Mouse (Mus musculus) cerebellum, postnatal 36 days (tissue): ENCODE data around the gene Zfp385c.

Experiments used
- DNase-seq, 2 experiments: peaks; one replicate each; pipeline ENCODE4 v3.0.0; 2021 to 2022; ENCODE audit warnings: mixed read lengths in 2 of 2

Zfp385c gene

DNA sequence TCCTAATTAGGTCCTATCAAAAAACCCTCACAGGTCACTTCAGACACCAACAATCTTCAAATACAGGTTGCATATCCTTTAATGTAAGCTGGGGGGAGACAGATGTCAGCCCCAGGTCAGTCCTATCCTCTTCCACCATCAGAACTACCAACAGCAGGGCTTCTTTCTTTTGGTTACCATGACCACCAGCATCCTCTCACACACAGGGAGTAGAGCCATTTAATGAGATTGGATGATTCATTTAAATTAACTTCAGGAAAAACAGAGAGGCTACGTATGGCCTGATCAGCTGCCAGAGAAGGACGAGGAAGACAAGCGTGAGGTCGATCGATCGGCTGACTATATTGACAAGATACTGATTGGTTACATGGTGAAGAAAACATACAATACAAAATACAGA is 22.7 kb upstream of the Zfp385c start:
- no peak for DNase-seq

DNA sequence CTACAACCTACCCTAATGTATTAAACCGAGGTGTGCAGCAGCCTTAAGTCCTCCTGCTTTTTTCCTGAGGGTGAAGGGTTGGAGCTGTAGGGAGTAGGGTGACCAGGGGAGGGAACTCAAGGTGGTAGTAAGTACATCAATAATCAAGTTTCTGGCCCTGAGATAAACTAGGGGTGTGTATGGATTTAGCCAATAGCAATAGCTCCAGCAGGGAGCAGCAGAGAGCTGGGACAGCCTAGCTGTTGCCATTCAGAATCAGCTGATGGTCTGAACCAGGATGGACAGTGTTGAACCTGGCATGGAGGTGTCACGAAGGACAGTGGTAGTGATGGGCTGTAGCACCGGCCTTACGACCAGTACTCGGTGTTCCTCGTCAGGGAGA is 22.3 kb upstream of the Zfp385c start:
- peak; percentile 82 to 86 for DNase-seq

DNA sequence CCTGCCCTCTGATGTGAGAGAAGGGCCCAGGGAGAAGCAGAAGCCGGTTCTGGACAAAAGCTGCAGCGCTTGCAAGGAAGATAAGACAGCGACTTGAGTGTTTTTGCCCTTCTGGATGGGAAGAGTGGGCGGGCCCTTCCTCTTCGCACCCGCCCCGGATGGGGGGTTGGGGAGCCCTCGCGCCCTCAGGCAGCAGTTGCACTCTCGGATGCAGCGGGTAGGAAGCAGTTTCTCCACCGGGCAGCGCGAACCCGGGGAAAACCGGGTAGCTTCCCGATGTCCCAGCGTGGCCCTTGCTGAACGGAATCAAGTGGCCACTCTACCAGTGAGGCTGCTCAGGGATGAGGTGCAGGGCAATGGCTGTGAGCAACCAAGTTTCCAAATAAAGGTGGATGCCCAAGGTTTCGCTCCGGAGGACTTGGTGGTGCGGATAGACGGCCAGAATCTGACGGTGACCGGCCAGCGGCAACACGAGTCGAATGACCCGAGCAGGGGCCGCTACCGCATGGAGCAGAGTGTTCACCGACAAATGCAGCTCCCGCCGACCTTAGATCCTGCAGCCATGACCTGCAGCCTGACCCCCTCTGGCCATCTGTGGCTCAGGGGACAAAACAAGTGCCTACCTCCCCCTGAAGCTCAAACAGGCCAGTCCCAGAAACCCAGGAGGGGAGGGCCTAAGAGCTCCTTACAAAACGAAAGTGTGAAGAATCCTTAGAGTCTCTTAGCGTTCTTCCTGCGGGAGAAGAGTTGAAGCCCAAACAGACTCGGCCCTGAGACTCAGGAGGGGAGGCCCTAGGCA is 21.7 kb upstream of the Zfp385c start, which contains the start of gene Hspb9:
Hspb9 (plus strand) TSS at position 116 of the 799 bp plus-strand sequence.
- no peak for DNase-seq

DNA sequence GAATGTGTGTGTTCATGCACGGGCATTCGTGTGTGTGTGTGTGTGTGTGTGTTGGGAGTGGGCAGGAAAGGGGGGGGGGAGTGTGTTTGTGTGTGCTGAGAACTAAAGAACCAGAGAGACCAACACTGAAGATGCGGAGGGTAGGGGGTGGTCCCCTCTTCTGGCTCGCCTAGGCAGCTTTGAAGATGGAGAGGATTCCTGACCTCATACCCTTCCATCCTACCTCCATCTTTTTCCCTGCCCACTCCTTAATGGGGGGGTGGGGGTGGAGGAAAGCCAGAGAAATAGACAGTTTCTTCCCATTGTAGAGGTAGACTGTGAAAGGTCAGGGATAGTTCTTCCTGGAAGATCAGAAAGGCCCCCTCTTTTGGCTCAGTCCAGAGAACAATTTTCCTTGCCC is 20.9 kb upstream of the Zfp385c start:
- DNase-seq: no peak

DNA sequence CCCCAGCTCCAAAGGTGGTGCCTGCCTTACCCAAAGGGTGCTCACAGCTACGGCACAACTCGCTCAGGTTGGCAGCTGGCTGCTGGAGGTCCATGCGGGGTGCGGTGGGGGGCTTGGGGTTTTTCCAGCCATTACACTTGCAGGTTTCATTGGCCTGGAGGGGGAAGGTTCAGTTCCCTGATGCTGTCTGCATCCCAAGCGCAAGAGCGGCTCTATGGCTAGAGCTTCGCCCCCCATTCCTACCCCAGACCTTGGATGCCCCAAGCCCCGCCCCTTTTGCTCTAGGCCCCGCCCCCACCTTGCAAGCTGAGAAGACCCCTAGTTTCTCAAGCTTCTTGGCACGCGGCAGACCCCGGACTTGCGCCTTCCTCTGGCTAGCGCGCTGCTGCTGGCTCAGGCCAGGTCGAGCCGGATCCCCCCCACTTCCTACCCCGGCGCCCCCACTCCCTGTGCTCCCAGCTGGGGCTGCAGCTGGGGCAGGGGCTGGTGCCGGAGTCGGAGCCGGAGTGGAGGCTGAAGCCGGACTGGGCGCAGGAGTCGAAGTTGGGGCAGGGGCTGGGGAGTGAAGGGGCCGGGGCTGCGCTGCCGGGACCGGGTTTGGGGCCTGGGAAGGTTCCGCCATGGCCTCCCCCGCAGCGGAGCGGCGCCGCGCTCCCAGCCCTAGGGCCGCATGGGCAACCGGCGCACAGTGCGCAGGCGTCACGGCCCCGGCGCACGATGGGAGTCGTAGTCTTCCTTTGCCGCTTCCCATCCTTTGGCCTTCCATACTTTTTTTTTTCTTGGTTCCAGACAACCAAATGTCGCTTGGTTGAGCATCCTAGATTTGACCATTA is 19.7 kb upstream of the Zfp385c start, which contains the start of gene Kat2a:
Kat2a (minus strand) TSS at position 683 of the 833 bp plus-strand sequence.
- peak; percentile 86 to 89 for DNase-seq

DNA sequence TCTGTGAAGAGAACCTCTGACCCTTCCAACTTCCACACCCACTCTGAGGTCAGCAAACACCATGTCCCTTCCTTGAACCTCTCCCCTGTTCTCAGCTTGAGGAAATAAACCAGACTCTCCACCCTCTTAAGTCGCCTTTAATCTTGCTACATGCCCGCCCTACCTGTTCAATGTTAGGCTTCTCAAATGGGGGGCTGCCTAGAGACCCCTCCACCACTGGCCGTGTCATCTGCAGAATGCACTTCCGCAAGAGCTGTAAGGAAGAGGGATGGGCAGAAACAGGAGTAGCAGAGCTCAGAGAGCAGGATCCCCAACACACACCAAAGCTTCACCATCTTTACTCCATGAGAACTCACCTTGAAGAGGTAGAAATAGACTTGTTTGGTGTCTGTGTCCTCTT is 18.7 kb upstream of the Zfp385c start:
- DNase-seq: no peak

DNA sequence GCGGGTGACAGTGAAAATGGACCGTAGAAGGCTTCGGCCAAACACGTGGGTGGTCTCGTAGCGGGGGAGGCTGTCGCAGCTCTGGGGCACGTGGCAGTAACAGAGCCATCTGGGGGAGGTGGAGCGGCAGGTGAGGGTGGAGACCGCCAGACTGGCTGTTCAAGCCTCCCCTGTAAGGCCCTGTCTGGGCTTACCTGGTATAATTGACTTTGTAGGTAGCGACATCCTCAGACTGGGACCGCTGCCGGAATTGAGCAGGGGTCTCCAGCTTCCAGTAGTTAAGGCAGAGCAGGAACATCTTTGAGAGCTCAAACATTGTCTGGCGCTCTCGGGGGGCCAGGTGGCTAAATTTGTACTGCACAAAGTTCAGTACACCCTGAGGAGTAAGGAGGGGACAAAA is 18.3 kb upstream of the Zfp385c start:
- DNase-seq: no peak

DNA sequence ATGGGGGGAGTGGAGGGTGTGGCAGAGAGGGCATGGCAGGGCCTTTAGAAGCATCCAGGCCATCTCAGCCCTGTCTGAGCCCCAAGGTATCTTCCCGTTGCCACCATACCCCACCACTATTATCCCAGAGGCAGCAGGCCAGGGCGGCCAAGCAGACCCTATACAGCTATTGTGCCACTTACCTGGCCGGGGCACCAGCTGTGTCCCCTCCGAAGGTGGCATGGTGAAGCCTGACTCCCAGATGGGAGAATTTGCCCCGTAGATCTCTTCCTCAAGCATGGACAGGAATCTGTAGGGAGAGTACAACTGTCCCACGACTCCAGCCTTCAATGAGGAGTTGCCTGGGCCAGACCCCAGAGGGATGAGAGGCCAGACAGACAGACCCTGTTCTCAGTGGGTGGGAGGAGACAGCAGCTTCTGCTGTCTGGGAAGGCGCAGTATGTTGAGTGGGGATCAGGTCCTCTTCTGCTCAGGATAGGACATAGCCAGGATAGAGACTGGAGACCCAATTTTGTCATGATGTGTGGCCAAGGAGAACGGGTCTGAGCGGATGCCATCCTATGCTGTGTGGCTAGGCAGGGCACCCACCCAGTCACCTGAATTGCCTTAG is 17.1 kb upstream of the Zfp385c start:
- no peak for DNase-seq

DNA sequence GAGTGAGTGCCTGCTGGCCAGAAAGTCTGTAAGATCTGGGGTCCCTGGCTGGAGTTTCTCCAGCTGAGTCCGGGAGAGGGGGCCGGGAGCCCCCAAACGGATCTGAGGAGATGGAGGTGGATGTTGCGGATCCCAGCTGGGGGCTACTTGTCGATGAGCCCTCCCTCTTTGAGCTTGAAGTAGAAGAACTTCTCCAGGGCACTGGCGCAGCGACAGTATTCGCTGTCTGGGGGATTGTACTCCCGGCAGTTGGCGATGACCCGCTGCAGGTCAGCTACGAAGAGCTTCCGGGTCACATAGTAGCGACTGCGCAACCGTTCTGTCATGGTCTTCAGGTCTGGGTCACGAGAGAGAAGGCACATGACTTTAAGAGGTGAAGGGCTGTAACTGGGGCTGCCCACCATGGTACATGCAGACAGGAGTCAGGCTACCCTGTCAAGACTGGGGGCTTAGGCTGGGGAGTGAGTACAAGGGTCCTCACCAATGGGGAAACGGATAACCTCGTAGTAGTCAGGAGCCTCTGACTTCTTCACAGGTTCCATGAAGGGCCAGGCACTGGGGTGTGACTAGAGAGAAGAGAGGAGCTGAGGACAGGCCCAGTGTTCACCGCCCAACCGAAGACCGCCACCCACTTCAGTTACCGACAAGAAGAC is 13.0 kb upstream of the Zfp385c start:
- DNase-seq: no peak

DNA sequence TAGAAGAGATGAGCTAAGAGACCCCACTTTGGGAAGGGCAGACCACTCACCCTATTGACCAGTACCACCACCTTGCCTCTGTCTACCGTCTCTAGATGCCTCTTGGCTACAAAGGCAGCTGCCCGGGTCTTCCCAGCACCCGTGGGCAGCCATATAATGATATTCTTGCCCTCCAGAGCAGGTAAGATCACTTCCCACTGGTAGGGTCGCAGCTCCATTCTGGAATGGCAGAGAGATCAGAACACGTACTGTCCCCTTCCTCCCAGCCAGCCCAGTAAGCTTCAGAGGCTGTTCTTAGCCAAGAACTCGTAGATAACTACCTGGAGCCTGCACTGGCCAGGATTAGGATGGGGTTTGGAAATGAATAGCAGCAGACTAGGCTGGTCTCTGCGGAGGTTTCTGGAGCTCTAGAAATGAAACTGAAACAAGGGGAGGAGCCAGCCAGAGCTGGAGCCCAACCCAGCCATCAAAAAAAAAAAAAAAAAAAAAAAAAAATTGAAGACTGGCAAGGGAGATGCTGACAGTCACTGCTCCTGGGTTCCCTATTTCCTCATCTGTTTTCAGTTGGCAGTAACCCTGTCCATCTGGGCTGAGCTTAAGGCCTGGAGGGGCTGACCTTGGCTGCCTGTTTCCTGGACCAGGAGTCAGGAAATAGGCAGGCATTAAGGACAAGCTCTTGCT is 11.7 kb upstream of the Zfp385c start, which contains the start of gene Dhx58:
Dhx58 (minus strand) TSS at position 421 of the 681 bp plus-strand sequence.
- no peak for DNase-seq

DNA sequence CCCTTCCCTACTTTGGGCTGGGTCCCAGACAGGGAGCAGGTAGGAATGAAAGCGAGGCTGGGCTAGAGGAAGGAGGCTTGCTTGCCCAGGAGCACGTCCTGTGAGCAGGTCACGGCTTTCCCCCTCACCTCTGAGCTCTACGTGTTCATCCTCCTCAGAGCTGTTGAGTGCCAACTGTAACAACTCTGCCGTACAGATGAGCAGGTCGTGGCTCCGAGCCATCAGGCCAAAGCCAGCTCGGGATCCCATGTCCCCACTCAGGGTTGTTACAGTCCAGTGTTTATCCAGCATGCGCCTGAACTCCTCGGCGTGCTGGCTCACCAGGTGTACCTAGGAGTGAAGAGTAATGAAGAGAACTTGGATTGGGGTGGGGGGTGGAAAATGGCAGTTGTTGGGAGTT is 11.1 kb upstream of the Zfp385c start:
- no peak for DNase-seq

DNA sequence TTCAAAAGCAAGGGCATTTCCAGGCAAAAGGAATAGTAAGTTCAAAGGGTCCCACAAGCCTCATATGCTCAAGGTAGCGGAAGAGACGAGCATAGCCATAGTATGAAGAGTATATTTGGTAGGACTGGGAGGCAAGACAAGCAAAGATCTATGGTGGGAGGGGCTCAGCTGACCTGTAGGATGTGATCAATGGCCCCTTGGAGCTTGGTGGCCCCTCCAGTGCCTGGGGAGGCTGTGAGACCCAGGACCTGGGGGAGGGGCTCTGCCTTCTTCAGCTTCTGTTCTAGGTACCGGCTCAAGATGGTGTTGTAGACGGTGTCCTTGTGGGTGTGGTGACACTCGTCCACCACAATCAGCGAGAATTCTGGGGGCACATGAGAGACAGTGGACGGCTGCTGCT is 10.7 kb upstream of the Zfp385c start:
- DNase-seq: no peak

DNA sequence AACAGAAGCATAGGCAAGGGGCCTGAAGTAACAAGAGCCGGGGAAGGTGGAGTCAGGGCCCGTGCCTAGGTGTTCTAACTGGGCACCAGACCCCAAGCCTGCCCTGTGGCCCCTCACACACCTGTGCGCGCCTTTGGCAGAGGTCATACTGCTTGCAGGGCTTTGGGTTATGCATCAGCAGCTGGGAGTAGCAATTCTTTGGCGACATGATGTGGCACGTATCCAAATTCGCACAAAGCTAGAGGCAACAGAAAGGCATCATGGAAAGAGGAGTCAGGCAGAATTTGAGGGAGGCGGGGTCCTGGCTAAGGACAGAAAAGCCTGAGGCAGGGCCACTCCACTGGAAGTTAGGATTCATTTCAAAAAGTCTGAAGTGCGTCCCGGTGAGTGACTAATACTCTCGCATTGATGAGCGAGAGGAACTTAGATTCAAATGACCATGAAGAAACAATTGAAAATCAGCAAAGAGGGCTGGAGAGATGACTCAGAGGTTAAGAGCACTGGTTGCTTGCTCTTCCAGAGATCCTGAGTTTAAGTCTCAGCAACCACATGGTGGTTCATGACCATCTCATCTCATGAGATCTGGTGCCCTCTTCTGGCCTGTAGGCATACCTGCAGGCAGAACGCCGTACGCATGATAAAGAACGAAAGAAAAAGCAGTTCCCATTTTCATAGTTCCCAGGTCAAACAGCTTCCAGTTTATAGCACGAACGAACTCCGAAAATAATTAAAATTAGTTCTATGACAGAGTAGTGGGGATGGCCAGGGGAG is 10.0 kb upstream of the Zfp385c start:
- peak; percentile 56 to 59 for DNase-seq

DNA sequence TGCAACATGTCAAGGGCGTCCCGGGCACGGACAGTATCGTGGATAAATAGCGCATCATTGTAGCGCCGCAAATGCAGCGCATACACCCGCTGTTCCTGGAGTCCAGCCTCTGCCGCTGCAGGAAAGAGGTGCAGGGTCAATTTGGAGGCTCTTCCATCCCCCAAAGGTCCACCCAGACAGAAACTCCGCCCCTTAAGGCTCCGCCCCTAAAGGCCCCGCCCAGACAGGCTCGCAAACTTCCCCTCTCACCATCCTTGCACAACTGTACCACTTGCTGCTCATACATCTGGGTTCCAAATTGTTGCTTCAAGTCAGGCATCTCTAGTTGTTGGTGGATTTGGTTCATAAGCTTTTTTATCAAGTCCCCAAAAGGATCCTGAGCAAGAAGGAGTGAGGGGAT is 9.0 kb upstream of the Zfp385c start:
- no peak for DNase-seq

DNA sequence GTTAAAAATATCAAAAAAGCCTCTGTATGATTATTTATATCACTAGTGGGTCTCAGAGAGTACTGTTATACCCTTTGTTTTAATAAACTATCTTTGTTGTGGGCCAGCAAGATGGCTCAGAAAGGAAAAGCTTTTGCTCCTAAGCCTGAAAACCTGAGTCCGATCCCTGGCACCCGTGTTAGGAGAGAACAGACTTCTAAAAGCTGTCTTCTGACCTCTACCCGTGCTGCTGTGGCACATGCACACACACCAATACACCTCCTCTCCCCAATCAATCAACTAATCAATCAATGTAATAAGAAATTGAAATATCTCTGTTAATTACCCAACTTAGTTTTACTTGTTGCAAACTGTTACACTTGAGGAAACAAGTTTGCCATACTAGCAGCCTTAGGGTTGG is 8.5 kb upstream of the Zfp385c start:
- DNase-seq: no peak

DNA sequence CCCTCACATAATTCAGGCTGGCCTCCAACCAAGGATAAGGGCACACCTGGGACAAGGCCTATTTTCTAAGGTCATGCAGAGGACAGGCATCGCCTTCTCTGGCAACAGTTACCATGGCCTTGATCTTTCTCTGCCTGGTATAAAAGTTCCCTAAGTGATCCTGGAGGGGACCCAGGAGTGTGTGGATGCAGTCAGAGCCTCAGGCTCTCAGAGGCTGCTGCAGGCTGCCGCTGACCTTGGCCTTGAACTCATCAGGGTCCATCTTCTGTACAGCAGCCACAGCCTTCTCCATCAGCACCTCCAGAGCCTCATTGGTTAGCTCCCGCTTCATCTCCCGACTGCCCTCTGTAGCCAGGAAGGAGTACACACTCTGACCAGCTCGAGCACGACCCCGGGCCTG is 5.7 kb upstream of the Zfp385c start:
- no peak for DNase-seq

DNA sequence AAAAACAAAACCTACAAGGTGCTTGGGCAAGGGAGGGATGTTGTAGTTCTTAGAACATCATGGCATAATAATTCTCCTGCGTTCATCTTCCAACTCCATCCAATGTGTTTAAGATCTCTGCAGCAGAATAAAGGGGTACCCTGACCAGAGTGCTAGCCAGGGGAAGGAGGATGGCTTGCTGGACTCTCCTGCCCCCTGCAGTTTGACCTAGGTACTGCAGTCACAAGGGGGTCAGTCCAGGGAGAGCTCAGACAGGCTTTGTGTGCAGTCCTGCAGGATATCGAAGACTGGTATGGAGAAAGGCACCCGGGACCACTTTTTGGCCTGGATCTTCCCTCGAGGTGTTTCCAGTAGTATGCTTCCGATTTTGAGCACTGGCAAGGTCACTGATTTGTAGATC is 2.7 kb upstream of the Zfp385c start:
- peak; percentile 80 to 81 for DNase-seq

DNA sequence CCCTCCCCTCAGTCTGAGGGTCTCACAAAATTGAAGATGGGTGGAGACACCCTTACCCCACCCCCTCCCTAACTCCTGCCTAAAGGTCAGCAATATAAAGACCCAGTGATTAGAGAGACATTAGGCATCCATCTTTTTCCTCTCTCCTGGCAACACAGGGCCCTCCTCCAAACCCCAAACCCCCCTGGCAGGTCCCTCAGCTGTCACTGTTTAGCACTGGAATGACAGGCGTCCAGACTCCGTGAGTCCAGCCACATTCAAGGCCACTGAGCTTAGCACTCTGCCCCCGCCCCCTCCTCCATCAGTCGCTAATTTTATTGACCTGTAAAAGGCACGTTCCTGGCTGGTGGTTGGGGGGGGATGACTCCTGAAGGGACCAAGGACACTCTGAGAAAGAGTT is 899 bp upstream of the Zfp385c start:
- no peak for DNase-seq

DNA sequence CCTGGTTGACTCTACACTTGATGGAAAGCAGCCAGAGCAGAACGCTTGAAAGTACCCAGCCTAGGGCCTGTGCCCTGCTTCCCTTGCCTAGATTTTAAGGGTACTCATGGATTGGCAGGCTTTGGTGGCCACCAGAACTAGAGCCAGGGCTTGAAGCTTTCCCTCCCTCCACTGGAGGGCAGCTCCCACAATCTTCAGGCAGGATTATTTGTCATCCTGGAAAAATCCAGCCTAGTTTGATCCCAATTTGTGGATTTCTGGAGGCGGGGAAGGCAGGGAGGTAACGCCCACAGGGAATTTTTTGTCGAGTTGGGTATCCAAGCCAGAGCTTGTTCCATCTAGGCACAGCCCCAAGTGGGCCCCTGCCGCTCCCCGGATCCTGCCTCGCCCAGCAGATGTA is 1.9 kb downstream of the Zfp385c start:
- no peak for DNase-seq

DNA sequence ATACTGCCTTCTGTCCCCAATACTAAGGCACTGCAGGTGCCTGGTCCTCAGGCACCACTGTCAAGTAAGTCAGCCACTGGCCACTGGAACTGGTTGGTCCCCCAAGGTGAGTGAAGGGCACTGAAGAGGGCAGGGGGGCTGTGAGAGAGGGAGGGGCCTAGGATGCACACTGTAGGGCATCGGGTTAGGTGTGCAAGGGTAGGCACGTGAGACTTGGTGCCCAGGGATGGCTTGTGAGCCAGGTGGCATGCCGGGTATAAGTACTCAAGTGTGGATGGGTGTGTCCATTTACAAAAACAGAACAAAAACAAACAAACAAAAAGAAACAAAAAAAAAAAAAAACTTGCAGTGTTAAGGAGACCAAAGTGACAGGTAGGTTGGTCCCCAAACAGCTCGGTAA is 3.8 kb downstream of the Zfp385c start:
- DNase-seq: no peak

DNA sequence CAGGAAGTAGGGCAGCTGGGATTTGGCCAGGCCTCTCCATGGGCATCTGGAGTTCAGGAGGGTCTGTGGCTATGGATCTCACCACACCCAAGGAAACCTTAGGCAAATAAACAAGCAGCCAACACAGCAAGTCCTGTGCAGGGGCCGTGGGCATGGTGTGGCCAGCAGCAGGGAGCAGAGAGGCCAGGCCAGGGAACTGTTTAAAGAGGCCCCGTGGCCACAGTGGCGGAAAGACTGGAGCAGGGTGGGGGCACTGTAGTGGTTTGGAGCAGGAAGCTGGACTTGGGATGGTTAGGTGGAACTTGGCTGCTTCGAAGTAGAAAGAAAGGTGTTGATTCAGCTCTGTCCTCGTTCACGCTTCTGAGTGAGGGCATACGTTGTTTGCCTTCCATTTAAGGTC is 5.0 kb downstream of the Zfp385c start:
- DNase-seq: no peak

DNA sequence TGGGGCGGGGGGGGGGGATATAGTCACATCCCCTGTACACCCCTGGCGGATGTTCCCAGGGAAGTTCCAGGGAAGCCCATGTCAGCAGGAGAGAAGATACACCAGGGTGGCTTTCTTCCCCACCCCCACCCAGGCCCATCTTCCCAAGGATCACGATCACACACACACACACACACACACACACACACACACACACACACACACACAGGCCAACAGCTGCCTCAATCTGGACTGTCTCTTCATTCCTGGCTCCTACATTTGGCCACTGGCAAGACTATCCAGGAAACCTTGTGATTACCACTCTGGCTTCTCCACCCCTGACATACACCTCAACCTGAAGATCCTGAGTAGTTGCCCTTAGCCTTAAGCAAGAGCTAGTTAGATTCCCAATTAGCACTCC is 6.9 kb downstream of the Zfp385c start:
- no peak for DNase-seq
